Mouse (Mus musculus) C2C12 (cell line): ENCODE measurements around the gene Gtf3c6. TPM values are rescaled to one million over a fixed set of nuclear protein-coding genes. Genes with fewer than 3 reads are reported as not detected.

ENCODE experiments used
- H3K27me3 ChIP-seq: one replicate; pipeline ENCODE4 v1.6.1; 2011; ENCODE audit not compliant: control insufficient read depth, insufficient read depth, insufficient read length
- H3K36me3 ChIP-seq: one replicate; pipeline ENCODE4 v1.6.1; 2011; ENCODE audit not compliant: control insufficient read depth, insufficient read depth
- H3K4me3 ChIP-seq: one replicate; pipeline ENCODE4 v1.5.1; 2011; ENCODE audit warnings: mild to moderate bottlenecking, control low read depth; ENCODE audit not compliant: poor library complexity, insufficient read depth, severe bottlenecking
- H3K79me2 ChIP-seq: one replicate; pipeline ENCODE4 v1.6.1; 2011; ENCODE audit not compliant: control insufficient read depth, insufficient read depth
- H3K79me3 ChIP-seq: one replicate; pipeline ENCODE4 v1.6.1; 2011; ENCODE audit warnings: low read depth, control low read depth
- H3ac ChIP-seq: one replicate; pipeline ENCODE3; 2011; ENCODE audit warnings: low read depth; ENCODE audit not compliant: control insufficient read depth, insufficient read length
- CEBPB ChIP-seq: IDR thresholded peaks from one replicate; pipeline ENCODE4 v1.6.1; 2011; ENCODE audit warnings: low read depth, mild to moderate bottlenecking, control low read depth, moderate library complexity
- CTCF ChIP-seq: IDR thresholded peaks from one replicate; pipeline ENCODE4 v1.5.1; 2011; ENCODE audit not compliant: control insufficient read depth, insufficient read depth, insufficient read length
- FOSL1 ChIP-seq: IDR thresholded peaks from one replicate; pipeline ENCODE4 v1.8.0; 2011; ENCODE audit warnings: mild to moderate bottlenecking, low read length; ENCODE audit not compliant: poor library complexity, insufficient read depth, severe bottlenecking
- MAX ChIP-seq: IDR thresholded peaks from one replicate; pipeline ENCODE4 v1.6.1; 2011; ENCODE audit warnings: mild to moderate bottlenecking, control low read depth
- MYOD1 ChIP-seq: IDR thresholded peaks from one replicate; pipeline ENCODE4 v1.6.1; 2011; ENCODE audit warnings: low read depth; ENCODE audit not compliant: control insufficient read depth, insufficient read length
- MYOG ChIP-seq: IDR thresholded peaks from one replicate; pipeline ENCODE4 v1.6.1; 2011; ENCODE audit not compliant: control insufficient read depth, insufficient read length; ENCODE audit errors: extremely low read depth
- USF1 ChIP-seq: IDR thresholded peaks from one replicate; pipeline ENCODE4 v1.6.1; 2011; ENCODE audit warnings: low read depth, mild to moderate bottlenecking, control low read depth, moderate library complexity
- polyA plus RNA-seq: library from polyadenylated mRNA; unstranded; fragments of >200 nt; fragmentation: generic; extraction: Trizol; gene quantifications from one replicate; pipeline ENCODE4 v1.2.1, GENCODE M21; 2012; ENCODE audit warnings: missing spikeins

Gene Gtf3c6
- polyA plus RNA-seq, 1 experiment, result 31.5 TPM

DNA sequence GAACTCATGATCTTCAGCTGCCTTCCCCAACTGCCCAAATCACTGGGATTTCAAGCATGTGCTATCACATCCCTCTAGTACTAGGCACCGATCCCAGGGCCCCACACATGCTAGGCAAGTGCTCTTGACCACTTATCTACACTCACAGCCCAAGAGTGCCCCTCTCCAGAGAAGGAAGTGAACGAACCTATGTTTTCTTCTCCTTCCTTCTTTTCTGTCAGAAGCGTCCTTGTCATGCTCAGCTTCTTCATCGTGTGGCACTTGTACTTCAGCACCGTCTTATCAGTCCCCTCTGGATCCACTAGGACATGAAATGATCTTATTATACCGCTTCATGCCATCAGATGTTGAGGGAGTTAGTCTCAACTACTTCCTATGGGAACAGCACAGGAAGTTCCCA, 6.9 kb downstream of the Gtf3c6 start:
- TF ChIP-seq CTCF, result no peak
- no peak for TF ChIP-seq MYOG
- TF ChIP-seq FOSL1, result no peak
- TF ChIP-seq CEBPB, result no peak
- TF ChIP-seq MYOD1, result no peak
- no peak for TF ChIP-seq USF1
- no peak for TF ChIP-seq MAX
- Histone ChIP-seq H3K36me3 (peaks cover 76% of the 10 kb centered on the region), H3K27me3 (no peaks in the 10 kb centered on the region)

DNA sequence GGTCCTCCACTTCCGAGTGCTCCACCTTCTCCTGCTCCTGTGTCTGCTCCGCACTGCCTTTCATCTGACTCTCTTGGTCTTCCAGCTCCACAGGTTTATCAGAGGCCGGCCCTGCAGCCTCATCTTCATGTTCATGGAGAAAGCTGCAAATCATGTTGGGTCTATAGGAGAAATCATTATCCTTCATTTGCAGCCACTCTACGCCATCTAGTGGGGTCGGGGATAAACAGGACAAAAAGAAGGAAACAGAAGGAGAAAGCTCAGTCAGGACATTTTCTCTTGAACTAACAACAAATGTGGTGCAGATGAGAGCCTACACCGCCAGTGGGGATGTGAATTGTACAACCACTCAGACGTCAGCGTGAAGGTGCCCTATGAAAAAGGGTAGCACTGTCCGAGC, 8.3 kb downstream of the Gtf3c6 start:
- peaks cover 22% of the 10 kb centered on the region for H3K79me3 ChIP-seq
- no peaks in the 10 kb centered on the region for H3K27me3 ChIP-seq
- no peak overlapping the region for H3ac ChIP-seq
- TF ChIP-seq MYOG, result no peak
- TF ChIP-seq MAX, result no peak
- no peak for TF ChIP-seq FOSL1
- no peak for TF ChIP-seq USF1
- no peak for TF ChIP-seq MYOD1
- no peak overlapping the region for H3K4me3 ChIP-seq
- H3K36me3 ChIP-seq, result peaks cover 72% of the 10 kb centered on the region
- peaks cover 24% of the 10 kb centered on the region for H3K79me2 ChIP-seq

More for the DNA sequence above, 6.9 kb downstream of the Gtf3c6 start:
- H3K79me2 ChIP-seq, result peaks cover 12% of the 10 kb centered on the region
- no peak overlapping the region for H3K4me3 ChIP-seq
- H3ac ChIP-seq, result no peak overlapping the region
- peaks cover 10% of the 10 kb centered on the region for H3K79me3 ChIP-seq

DNA sequence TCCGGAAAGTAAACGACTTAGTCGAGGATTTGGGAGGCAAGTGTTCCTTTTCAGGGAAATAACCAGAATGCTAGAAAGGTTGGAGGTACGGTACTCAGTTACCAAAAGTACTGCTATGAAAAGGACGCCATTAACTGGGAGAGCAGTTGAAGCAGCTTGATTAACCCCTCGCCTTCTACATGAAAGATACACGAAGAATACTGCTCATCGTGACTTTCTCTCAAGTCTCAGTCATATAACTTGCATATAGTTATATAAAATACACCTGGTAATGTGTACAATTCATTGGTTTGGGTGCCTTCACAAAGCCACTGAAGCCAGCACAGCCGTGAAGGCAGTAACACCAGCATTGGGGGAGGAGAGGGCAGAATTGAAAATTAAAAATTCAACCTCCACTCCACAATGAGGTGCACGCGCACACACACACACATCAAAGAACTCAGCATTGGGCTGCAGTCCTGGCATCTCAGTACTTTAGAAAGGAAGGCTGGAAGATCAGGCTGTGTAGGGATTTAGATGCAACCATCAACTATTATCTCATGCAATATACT, 10.7 kb downstream of the Gtf3c6 start:
- Histone ChIP-seq H3K79me2 (peaks cover 48% of the 10 kb centered on the region), H3K27me3 (no peaks in the 10 kb centered on the region), H3K4me3 (peak overlapping the region; percentile 86), H3K36me3 (peaks cover 75% of the 10 kb centered on the region), H3K79me3 (peaks cover 41% of the 10 kb centered on the region), H3ac (peak overlapping the region; percentile 8)
- no peak for TF ChIP-seq MYOD1
- TF ChIP-seq MYOG, result no peak
- TF ChIP-seq CEBPB, result no peak
- no peak for TF ChIP-seq FOSL1
- no peak for TF ChIP-seq USF1
- no peak for TF ChIP-seq MAX
- no peak for TF ChIP-seq CTCF

DNA sequence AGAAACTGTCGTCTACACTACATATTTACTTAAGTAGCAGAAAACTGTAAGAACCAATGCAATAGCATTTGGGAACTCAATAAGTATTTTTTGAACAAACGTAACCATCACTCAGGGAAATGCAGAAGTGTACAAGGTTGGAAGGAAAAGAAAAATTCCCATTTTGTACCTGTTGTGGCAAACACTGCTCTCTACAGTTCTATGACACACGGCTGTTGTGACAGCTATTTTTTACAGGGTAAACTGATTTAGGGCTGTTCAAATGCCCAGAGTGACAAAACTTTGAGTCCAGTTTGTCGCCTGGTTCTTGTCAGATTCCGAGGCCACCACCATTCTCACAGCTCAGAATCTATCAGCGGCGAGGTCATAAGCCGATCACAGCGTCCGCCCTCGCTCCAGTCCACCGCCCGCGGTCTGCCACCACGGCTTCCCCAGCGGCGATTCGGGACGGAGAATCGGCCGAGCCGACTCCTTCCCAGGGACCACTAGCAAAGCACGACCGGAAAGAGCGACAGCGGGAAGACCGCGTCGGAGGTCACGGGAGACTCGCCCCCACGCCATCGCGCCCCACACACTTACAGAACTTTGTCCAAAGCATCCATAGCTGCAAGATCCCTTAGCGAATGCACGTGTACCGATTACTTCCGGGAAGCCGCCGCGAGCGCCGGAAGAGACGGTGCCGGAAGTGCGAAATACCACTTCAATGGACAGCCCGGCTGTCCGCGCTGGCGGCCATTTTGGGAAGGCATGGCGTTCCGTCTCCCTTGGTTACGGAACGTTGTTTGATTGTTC, 11.3 kb downstream of the Gtf3c6 start, which contains the start of gene Rpf2:
Rpf2 (minus strand) TSS at position 663 of the 792 bp plus-strand sequence.
- TF ChIP-seq FOSL1 (no peak), MAX (peak; percentile 95), CTCF (no peak)
- Histone ChIP-seq H3K4me3 (peak within 1 kb of the TSS; percentile 86), H3ac (peak within 1 kb of the TSS; percentile 85), H3K27me3 (no peaks in the 10 kb centered on the region), H3K36me3 (peaks cover 75% of the 10 kb centered on the region), H3K79me3 (peaks cover 46% of the 10 kb centered on the region), H3K79me2 (peaks cover 54% of the 10 kb centered on the region)

DNA sequence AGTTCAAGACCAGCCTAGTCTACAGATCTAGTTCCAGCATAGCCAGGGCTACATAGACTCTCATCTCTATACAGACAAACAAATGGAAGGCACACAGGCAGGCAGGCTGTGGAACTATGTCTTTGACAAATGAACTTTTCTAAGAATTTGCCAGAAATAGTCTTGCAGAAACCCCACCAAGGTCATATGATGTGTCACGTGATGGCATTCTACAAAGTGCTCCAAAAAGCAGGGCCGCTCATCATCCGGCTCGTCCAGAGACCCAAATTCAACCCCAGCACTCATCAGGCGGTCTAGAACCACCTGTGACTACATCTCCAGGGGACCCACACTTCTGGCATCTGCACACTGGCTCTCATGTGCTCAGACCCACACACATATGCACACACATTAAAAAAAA, 20.1 kb downstream of the Gtf3c6 start:
- Histone ChIP-seq H3ac (no peak overlapping the region), H3K79me3 (peaks cover 23% of the 10 kb centered on the region), H3K36me3 (peaks cover 79% of the 10 kb centered on the region), H3K4me3 (no peak overlapping the region), H3K79me2 (peaks cover 47% of the 10 kb centered on the region), H3K27me3 (no peaks in the 10 kb centered on the region)
- no peak for TF ChIP-seq MYOD1
- no peak for TF ChIP-seq CTCF

DNA sequence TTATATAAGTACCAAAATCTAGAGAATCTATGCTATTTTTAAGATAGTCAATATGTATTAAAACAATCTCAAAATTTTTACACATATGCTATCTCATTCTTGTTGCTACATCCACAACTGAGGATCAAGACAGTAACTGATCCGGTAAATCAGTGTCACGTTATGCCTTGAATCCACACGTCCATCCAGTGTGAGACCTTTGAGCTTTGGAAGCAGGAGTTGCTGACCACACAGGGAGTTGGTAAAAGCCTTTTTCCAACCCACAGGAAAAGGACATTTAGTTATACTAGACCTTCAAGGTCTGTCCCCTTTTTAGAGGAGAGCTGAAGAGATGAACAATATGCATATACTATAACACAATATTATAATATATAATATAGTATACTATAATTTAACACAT, 24.7 kb downstream of the Gtf3c6 start:
- H3K79me3 ChIP-seq, result peaks cover 3% of the 10 kb centered on the region
- no peak overlapping the region for H3K4me3 ChIP-seq
- H3K27me3 ChIP-seq, result no peaks in the 10 kb centered on the region
- peaks cover 35% of the 10 kb centered on the region for H3K79me2 ChIP-seq
- H3ac ChIP-seq, result no peak overlapping the region
- peaks cover 83% of the 10 kb centered on the region for H3K36me3 ChIP-seq
- TF ChIP-seq CTCF (no peak), FOSL1 (no peak), USF1 (no peak), MYOG (no peak), MAX (no peak), MYOD1 (no peak), CEBPB (no peak)
